Mouse (Mus musculus) adrenal gland, postnatal 4 days (tissue): ENCODE data around the gene Agt. TPM values are rescaled to one million over a fixed set of nuclear protein-coding genes. Genes with fewer than 3 reads are reported as not detected.

Source experiments
- DNase-seq, 2 experiments: peaks; one replicate each; pipeline ENCODE4 v3.0.0; 2021 to 2022; ENCODE audit warnings: low spot score in 2 of 2, mixed read lengths in 2 of 2
- total RNA-seq, 2 experiments: library from RNA; stranded (reverse); gene quantifications; 2 replicates each; pipeline ENCODE4 v1.2.3; 2021

The Agt gene
- total RNA-seq, 2 experiments from 2014 or later, result 8.3 to 104 TPM

- no peak for DNase-seq
Measured at GRCm38 (mm10) chr8:124507572-124508320, 61.8 kb downstream of the Agt start.

Other genes with a start within 250 kb of the Agt start
- gene Pgbd5, start 130.0 kb downstream of the Agt start, total RNA-seq, result 1 to 10 TPM; 9.1 to 9.5 TPM
- gene Cog2, start 48.9 kb downstream of the Agt start, total RNA-seq, result 10 to 100 TPM; 51.6 to 53.8 TPM
- gene Capn9, start 6.4 kb upstream of the Agt start, total RNA-seq, result under 1 TPM; 0.23 to 0.59 TPM
- 10 to 100 TPM; 75.8 to 77.2 TPM for gene 2310022B05Rik, start 93.7 kb upstream of the Agt start, total RNA-seq
- gene Ttc13, start 152.3 kb upstream of the Agt start, total RNA-seq, result 10 to 100 TPM; 50.1 to 53.1 TPM
- 10 to 100 TPM; 20.0 to 20.9 TPM for gene Arv1, start 152.4 kb upstream of the Agt start, total RNA-seq
- gene Fam89a, start 182.1 kb upstream of the Agt start, total RNA-seq, result 1 to 10 TPM; 1.5 to 1.8 TPM
- 1 to 10 TPM; 3.9 to 4.5 TPM for gene Trim67, start 223.4 kb upstream of the Agt start, total RNA-seq